Mouse (Mus musculus) embryonic fibroblast, embryonic 13.5 days (primary cell): ENCODE measurements around the gene Ndufb5. TPM values are rescaled to one million over a fixed set of nuclear protein-coding genes. Genes with fewer than 3 reads are reported as not detected.
"Not testable (repeated sequence)": the region's sequence is repeated elsewhere in the genome, so short reads cannot be mapped to it uniquely, and the experiment has no call there.

Experiments used
- H3K27ac ChIP-seq: 2 replicates; pipeline ENCODE4 v1.5.1; 2012; ENCODE audit warnings: low read length, control low read depth, inconsistent platforms; ENCODE audit not compliant: insufficient read depth
- H3K4me1 ChIP-seq: 2 replicates; pipeline ENCODE4 v1.6.1; 2011; ENCODE audit warnings: low read length; ENCODE audit not compliant: control insufficient read depth, insufficient read depth
- H3K4me3 ChIP-seq: 2 replicates; pipeline ENCODE4 v1.5.1; 2011; ENCODE audit warnings: mild to moderate bottlenecking, control low read depth, low read length; ENCODE audit not compliant: insufficient read depth
- CTCF ChIP-seq: IDR thresholded peaks from 2 replicates; pipeline ENCODE4 v1.5.1; 2011; ENCODE audit warnings: mild to moderate bottlenecking, control low read depth, low read length, moderate library complexity, borderline replicate concordance; ENCODE audit not compliant: insufficient read depth
- POLR2A ChIP-seq: IDR thresholded peaks from 2 replicates; pipeline ENCODE4 v1.6.1; 2011; ENCODE audit warnings: low read depth, mild to moderate bottlenecking, control low read depth, low read length, moderate library complexity
- polyA plus RNA-seq: library from polyadenylated mRNA; stranded (reverse); fragments of >200 nt; gene quantifications from 2 replicates; pipeline ENCODE4 v1.2.4, GENCODE M21; 2011; ENCODE audit warnings: low read depth; ENCODE audit not compliant: missing spikeins, insufficient read length

The Ndufb5 gene
- polyA plus RNA-seq, 1 experiment = 125 TPM

- H3K4me1 ChIP-seq = no peaks in the 10 kb centered on the region
- no peak overlapping the region for H3K27ac ChIP-seq
- no peak for TF ChIP-seq POLR2A
- TF ChIP-seq CTCF = no peak
- no peak overlapping the region for H3K4me3 ChIP-seq
These were observed 12.6 kb upstream of the Ndufb5 start for GRCm38 (mm10) chr3:32724191-32724590.

GRCm38 (mm10) chr3:32725951-32726350 is 10.8 kb upstream of the Ndufb5 start:
- Histone ChIP-seq H3K27ac (no peak overlapping the region), H3K4me1 (no peaks in the 10 kb centered on the region), H3K4me3 (no peak overlapping the region)
- TF ChIP-seq CTCF = no peak

- H3K27ac ChIP-seq = no peak overlapping the region
- no peak overlapping the region for H3K4me3 ChIP-seq
- no peaks in the 10 kb centered on the region for H3K4me1 ChIP-seq
- no peak for TF ChIP-seq CTCF
- no peak for TF ChIP-seq POLR2A
These were observed 8.9 kb upstream of the Ndufb5 start for GRCm38 (mm10) chr3:32727861-32728260.

- TF ChIP-seq POLR2A = no peak
- TF ChIP-seq CTCF = no peak
- Histone ChIP-seq H3K4me3 (peak within 1 kb of the TSS; percentile 84), H3K4me1 (no peaks in the 10 kb centered on the region; the same call in 1 of the 2 replicates), H3K27ac (peak within 1 kb of the TSS; percentile 35; the same call in 1 of the 2 replicates)
These were observed 424 bp downstream of the Ndufb5 start, which contains the start of gene Mrpl47 for GRCm38 (mm10) chr3:32737172-32737655. Mrpl47 (minus strand) TSS chr3:32737605.

GRCm38 (mm10) chr3:32738549-32738948 is 1.8 kb downstream of the Ndufb5 start:
- H3K4me1 ChIP-seq = no peaks in the 10 kb centered on the region; the same call in 1 of the 2 replicates
- no peak overlapping the region for H3K27ac ChIP-seq
- TF ChIP-seq CTCF = no peak
- no peak for TF ChIP-seq POLR2A
- H3K4me3 ChIP-seq = no peak overlapping the region

GRCm38 (mm10) chr3:32742276-32742780 is 5.5 kb downstream of the Ndufb5 start:
- H3K4me3 ChIP-seq = no peak overlapping the region
- no peak overlapping the region for H3K27ac ChIP-seq
- no peak for TF ChIP-seq CTCF
- H3K4me1 ChIP-seq = no peaks in the 10 kb centered on the region; the same call in 1 of the 2 replicates

- no peak overlapping the region for H3K27ac ChIP-seq
- no peak overlapping the region for H3K4me3 ChIP-seq
- no peak for TF ChIP-seq CTCF
- no peak for TF ChIP-seq POLR2A
- no peaks in the 10 kb centered on the region for H3K4me1 ChIP-seq
These were observed 8.2 kb downstream of the Ndufb5 start for GRCm38 (mm10) chr3:32745001-32745400.

- H3K4me1 ChIP-seq, H3K4me3 ChIP-seq, H3K27ac ChIP-seq: not testable (repeated sequence)
These were observed 8.6 kb downstream of the Ndufb5 start for GRCm38 (mm10) chr3:32745426-32745825.

GRCm38 (mm10) chr3:32748384-32748783 is 11.6 kb downstream of the Ndufb5 start:
- Histone ChIP-seq H3K27ac (no peak overlapping the region), H3K4me1 (no peaks in the 10 kb centered on the region), H3K4me3 (no peak overlapping the region)
- TF ChIP-seq POLR2A (no peak), CTCF (no peak)

- TF ChIP-seq CTCF (no peak), POLR2A (no peak)
- H3K27ac ChIP-seq = no peak overlapping the region
These were observed 13.2 kb downstream of the Ndufb5 start for GRCm38 (mm10) chr3:32749820-32750579.

More at GRCm38 (mm10) chr3:32749820-32750579, 13.2 kb downstream of the Ndufb5 start:
- Histone ChIP-seq H3K4me1 (no peaks in the 10 kb centered on the region), H3K4me3 (no peak overlapping the region)
